In the genomic region with DNA sequence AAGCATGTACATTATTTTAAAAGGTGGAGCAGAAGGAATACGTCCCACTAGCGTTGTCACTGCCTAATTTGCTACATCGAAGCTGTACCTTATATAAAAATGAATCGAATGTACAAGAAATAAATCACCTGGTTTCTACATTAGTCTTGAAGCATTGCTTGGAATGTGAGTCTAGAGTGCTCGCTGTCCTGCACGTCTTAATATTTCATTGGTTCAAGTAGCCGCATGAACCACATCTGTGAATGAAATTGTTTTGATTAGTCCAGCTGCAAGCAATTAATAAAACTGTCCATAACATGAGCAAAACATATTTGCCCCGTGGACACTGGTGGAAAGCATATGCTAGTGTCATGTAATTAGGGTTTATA, we compare ENCODE assay signal across 8 mouse cellular contexts.
DNase-seq lines count a peak whose midpoint lies in the region; ATAC-seq and TF ChIP-seq lines count a peak whose summit lies in the region.

No protein-coding gene starts in this region.

- no peak for ATAC-seq in heart, embryonic 14.5 days (ENCODE audit: insufficient number of reproducible peaks, insufficient read depth, low FRiP score, low read depth)
- no peak; the same call in 1 of the 2 replicates for ATAC-seq in forebrain, embryonic 15.5 days (replicated peaks)
- no peak for ATAC-seq in liver, embryonic 14.5 days (ENCODE audit: insufficient read depth)

- peak overlapping the region; percentile 40 to 47 for H3K4me3 ChIP-seq in heart, embryonic 14.5 days (ENCODE audit: control insufficient read depth in 1 of 2, insufficient read depth in 1 of 2, low read depth in 1 of 2, low read length in 2 of 2)
- H3K4me3 ChIP-seq in E14TG2a.4 (replicated peaks; ENCODE audit: low read length) = peak overlapping the region; percentile 23
- peak overlapping the region; percentile 57 for H3K4me3 ChIP-seq in forebrain, embryonic 15.5 days
- 0 out of 4 replicates have a peak overlapping the region, but pooled peaks of 1 of the 2 experiments have one; percentile 16 for H3K4me3 ChIP-seq in liver, embryonic 14.5 days (ENCODE audit: insufficient read depth in 1 of 2, low read depth in 2 of 2, low read length in 2 of 2)

- no peaks in the 10 kb centered on the region for H3K36me3 ChIP-seq in heart, embryonic 14.5 days (ENCODE audit: control insufficient read depth, insufficient read depth, low read length)
- no peaks in the 10 kb centered on the region for H3K36me3 ChIP-seq in E14TG2a.4 (ENCODE audit: insufficient read depth, low read length)
- H3K36me3 ChIP-seq in forebrain, embryonic 15.5 days = no peaks in the 10 kb centered on the region
- H3K36me3 ChIP-seq in liver, embryonic 14.5 days (replicated peaks; ENCODE audit: control insufficient read depth, insufficient read depth, low read depth) = no peaks in the 10 kb centered on the region

- no peak for TF ChIP-seq CTCF in E14TG2a.4 (conservative IDR thresholded peaks at IDR 0.05; ENCODE audit: low read length)
- no peak for TF ChIP-seq CTCF in liver, embryonic 14.5 days (IDR thresholded peaks at IDR 0.05; ENCODE audit: low read depth)

- H3K9me3 ChIP-seq in heart, embryonic 14.5 days (ENCODE audit: control insufficient read depth, low read length) = no peaks in the 10 kb centered on the region
- H3K9me3 ChIP-seq in E14TG2a.4 (ENCODE audit: low read length) = no peaks in the 10 kb centered on the region
- no peaks in the 10 kb centered on the region for H3K9me3 ChIP-seq in forebrain, embryonic 15.5 days
- no peaks in the 10 kb centered on the region for H3K9me3 ChIP-seq in liver, embryonic 14.5 days (ENCODE audit: control insufficient read depth, low read length)

- no peak overlapping the region for H3K9ac ChIP-seq in heart, embryonic 14.5 days (ENCODE audit: low read length)
- peak overlapping the region; percentile 50 for H3K9ac ChIP-seq in forebrain, embryonic 15.5 days (replicated peaks)
- no peak overlapping the region for H3K9ac ChIP-seq in liver, embryonic 14.5 days (replicated peaks)

- 30% methylated on average over 8 of the region's 8 CpGs for WGBS in heart, embryonic 14.5 days
- 18% methylated on average over 8 of the region's 8 CpGs for WGBS in forebrain, embryonic 15.5 days
- WGBS in liver, embryonic 14.5 days (ENCODE audit: insufficient replicate concordance) = 29% methylated on average over 8 of the region's 8 CpGs

- no peak for TF ChIP-seq EP300 in liver, embryonic 14.5 days (IDR thresholded peaks at IDR 0.05; ENCODE audit: low read depth)

- peak overlapping the region; percentile 70 for H3K4me2 ChIP-seq in heart, embryonic 14.5 days (ENCODE audit: low read length)
- H3K4me2 ChIP-seq in forebrain, embryonic 15.5 days (replicated peaks) = peak overlapping the region; percentile 68
- peak overlapping the region; percentile 18; the same call in 1 of the 2 replicates for H3K4me2 ChIP-seq in liver, embryonic 14.5 days (ENCODE audit: low read depth)

- DNase-seq in heart, adult 9 months (ENCODE audit: low spot score in 2 of 2) = no peak
- DNase-seq in liver, embryonic 14.5 days (ENCODE audit: low read depth in 3 of 3, low spot score in 3 of 3) = no peak
- DNase-seq in embryo, embryonic 9.5 days (ENCODE audit: extremely low spot score) = no peak
- no peak for DNase-seq in cerebellum, adult 9-10 months
- DNase-seq in left cerebral cortex, adult 8-10 months (ENCODE audit: low spot score in 2 of 2) = no peak

- H3K27ac ChIP-seq in heart, embryonic 14.5 days (replicated peaks in 1 of 2; ENCODE audit: control insufficient read depth in 1 of 2, insufficient read depth in 1 of 2, low read depth in 2 of 2, low read length in 2 of 2) = no peak overlapping the region
- H3K27ac ChIP-seq in forebrain, embryonic 15.5 days (replicated peaks) = peak overlapping the region; percentile 55
- H3K27ac ChIP-seq in liver, embryonic 14.5 days = no peak overlapping the region

- no peaks in the 10 kb centered on the region for H3K27me3 ChIP-seq in heart, embryonic 14.5 days (ENCODE audit: control insufficient read depth, insufficient read depth, low read length)
- no peaks in the 10 kb centered on the region for H3K27me3 ChIP-seq in E14TG2a.4 (ENCODE audit: insufficient read depth, low read length)
- H3K27me3 ChIP-seq in forebrain, embryonic 15.5 days = no peaks in the 10 kb centered on the region
- no peaks in the 10 kb centered on the region for H3K27me3 ChIP-seq in liver, embryonic 14.5 days (ENCODE audit: control insufficient read depth, insufficient read depth, low read length)

- H3K4me1 ChIP-seq in heart, embryonic 14.5 days (ENCODE audit: control insufficient read depth in 2 of 2, insufficient read depth in 2 of 2, low read length in 2 of 2) = no peaks in the 10 kb centered on the region
- H3K4me1 ChIP-seq in E14TG2a.4 (replicated peaks; ENCODE audit: low read depth, low read length) = peaks cover 4% of the 10 kb centered on the region; the same call in 1 of the 2 replicates
- H3K4me1 ChIP-seq in forebrain, embryonic 15.5 days = peaks cover 9% of the 10 kb centered on the region
- no peaks in the 10 kb centered on the region for H3K4me1 ChIP-seq in liver, embryonic 14.5 days (replicated peaks; ENCODE audit: control insufficient read depth in 2 of 2, insufficient read depth in 2 of 2, low read length in 1 of 2)

Comparison
In these comparisons a context has a peak if more than half of its experiments do, and no peak if none do; other contexts are left out.
1. H3K4me2 ChIP-seq: peak in every context shown above with its lines; median percentile 70 in heart, embryonic 14.5 days; 68 in forebrain, embryonic 15.5 days; 18 in liver, embryonic 14.5 days.